Mouse (Mus musculus) liver, embryonic 14.5 days (tissue): Measurements from ENCODE around the gene Bbs1.

Experiments used
- CTCF ChIP-seq: IDR thresholded peaks from 2 replicates; pipeline ENCODE4 v1.5.1; 2016; ENCODE audit warnings: antibody characterized with exemption, low read depth, control low read depth
- EP300 ChIP-seq: IDR thresholded peaks from 2 replicates; pipeline ENCODE4 v1.6.1; 2016; ENCODE audit warnings: antibody characterized with exemption, low read depth

DNA sequence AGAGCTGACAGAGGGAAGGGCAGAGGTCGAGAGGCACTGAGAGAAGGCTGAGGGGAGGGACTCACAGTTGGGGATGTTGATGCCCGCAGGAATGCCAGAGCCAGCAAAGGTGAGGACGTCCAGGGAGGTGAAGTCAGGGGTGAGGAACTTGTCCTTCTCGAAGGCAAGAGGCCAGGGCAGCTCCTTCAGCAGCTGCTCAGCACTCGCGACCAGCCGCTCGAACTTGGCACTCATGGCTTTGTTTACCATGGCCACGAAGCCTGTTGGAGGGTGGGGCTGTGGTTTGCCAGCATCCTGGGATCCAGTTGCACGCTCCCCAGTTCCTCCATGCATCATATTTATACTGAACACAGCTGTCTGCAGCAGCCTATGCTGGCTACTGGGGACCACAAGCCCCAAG, 10.4 kb upstream of the Bbs1 start:
- TF ChIP-seq EP300 (no peak), CTCF (no peak)
